Mouse (Mus musculus) kidney, embryonic 15.5 days (tissue): Measurements from ENCODE around the gene Fgfr2. TPM values are rescaled to one million over a fixed set of nuclear protein-coding genes. Genes with fewer than 3 reads are reported as not detected.

Source experiments
- ATAC-seq: fragments of 200-750 bp; cut with Nextera tagmentation; replicated peaks from 2 replicates; pipeline ENCODE4 v1.8.0; 2017; ENCODE audit warnings: moderate TSS enrichment; ENCODE audit not compliant: low FRiP score
- H3K27ac ChIP-seq: fragments of 300-500 bp; sonication (generic); 2 replicates; pipeline ENCODE4 v1.5.1; 2015; ENCODE audit warnings: mild to moderate bottlenecking, inconsistent platforms
- H3K27me3 ChIP-seq: fragments of 300-500 bp; sonication (generic); 2 replicates; pipeline ENCODE4 v1.6.1; 2015; ENCODE audit warnings: inconsistent platforms
- H3K36me3 ChIP-seq: fragments of 300-500 bp; sonication (generic); 2 replicates; pipeline ENCODE4 v1.6.1; 2015; ENCODE audit warnings: inconsistent platforms
- H3K4me1 ChIP-seq: fragments of 300-500 bp; sonication (generic); 2 replicates; pipeline ENCODE4 v1.6.1; 2015; ENCODE audit warnings: inconsistent platforms
- H3K4me2 ChIP-seq: fragments of 300-500 bp; sonication (generic); 2 replicates; pipeline ENCODE4 v1.6.1; 2015; ENCODE audit warnings: moderate library complexity, mild to moderate bottlenecking, inconsistent platforms
- H3K4me3 ChIP-seq: fragments of 300-500 bp; sonication (generic); replicated peaks from 2 replicates; pipeline ENCODE4 v1.5.1; 2015; ENCODE audit warnings: mild to moderate bottlenecking, inconsistent platforms
- H3K9ac ChIP-seq: fragments of 300-500 bp; sonication (generic); 2 replicates; pipeline ENCODE4 v1.6.1; 2015; ENCODE audit warnings: mild to moderate bottlenecking, inconsistent platforms
- H3K9me3 ChIP-seq: fragments of 300-500 bp; sonication (generic); replicated peaks from 2 replicates; pipeline ENCODE4 v1.6.1; 2016; ENCODE audit warnings: inconsistent platforms
- WGBS: fragments of 180-500 bp; shearing (Covaris S2); methylation state at CpG from one replicate; pipeline ENCODE4 v1.1.7; 2015; ENCODE audit warnings: mixed read lengths; 5-methylcytosine and 5-hydroxymethylcytosine counted together
- polyA plus RNA-seq: library from polyadenylated mRNA; unstranded; fragments of >200 nt; fragmentation: Nextera tagmentation; extraction: Ambion mirVana; gene quantifications from 2 replicates; pipeline ENCODE4 v1.2.1, GENCODE M21; 2015

Gene Fgfr2
- polyA plus RNA-seq, 1 experiment from 2014 or later, result 104 TPM

DNA sequence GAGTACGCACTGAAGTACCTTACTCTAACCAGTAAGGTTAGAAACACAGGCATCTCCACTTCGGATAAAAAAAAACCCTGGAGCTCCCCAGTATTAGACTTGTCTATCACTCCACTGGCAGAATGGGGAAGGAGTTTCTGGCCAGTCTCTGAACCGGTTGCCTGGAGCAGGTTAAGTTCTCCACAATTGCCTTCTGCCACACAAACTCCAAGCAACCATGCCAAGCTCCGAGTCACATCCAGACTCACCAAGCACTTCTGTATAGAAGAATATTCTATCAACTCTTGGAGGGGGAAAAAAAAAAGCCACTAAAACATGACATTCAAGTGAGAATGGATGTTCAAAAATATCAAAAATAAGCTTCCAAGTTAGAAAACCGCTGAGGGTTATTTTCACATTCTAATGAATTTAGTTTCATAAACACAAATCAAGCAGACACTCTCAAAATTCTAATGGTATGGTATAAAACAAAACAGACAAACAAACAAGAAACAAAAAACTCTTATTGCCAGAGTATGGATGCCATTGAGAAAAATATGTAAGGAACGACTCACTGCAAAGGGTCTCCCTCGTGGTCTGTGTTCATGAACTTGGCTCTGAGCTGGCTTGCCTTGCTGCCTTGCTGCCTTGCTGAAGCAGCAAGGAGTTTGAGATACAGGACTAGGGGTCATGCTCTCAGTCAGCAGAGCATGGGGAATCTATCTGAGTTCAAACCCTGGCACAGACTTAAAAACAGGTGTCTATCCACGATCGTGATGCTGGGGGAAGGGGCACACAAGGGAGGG is 28.2 kb downstream of the Fgfr2 start:
- 81% methylated on average over 9 of the region's 9 CpGs for WGBS
- H3K27me3 ChIP-seq, result no peaks in the 10 kb centered on the region
- no peak for ATAC-seq

DNA sequence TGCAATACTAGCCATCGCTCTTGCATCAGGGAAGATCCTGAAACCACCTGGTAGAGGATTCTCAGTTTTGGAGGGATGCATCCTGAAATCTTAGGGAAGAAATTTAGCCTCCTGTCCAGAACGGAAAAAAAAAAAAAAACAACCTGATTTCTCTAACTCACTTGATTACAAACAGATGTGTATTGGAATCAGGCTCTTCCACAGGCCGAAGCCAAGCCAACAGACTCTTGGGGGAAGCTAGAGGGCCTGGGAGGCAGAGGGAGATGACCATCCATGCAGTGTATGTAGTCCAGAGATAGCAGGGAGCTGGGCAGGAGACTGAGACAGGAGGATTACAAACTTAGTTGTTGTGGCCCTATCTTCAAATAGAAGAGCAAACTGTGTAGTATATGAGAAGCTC is 29.0 kb downstream of the Fgfr2 start:
- WGBS, result 73% methylated on average over 3 of the region's 3 CpGs
- no peaks in the 10 kb centered on the region for H3K9me3 ChIP-seq
- peaks cover 47% of the 10 kb centered on the region for H3K4me1 ChIP-seq
- no peak overlapping the region for H3K9ac ChIP-seq
- no peak overlapping the region for H3K4me3 ChIP-seq
- no peak for ATAC-seq
- H3K27me3 ChIP-seq, result no peaks in the 10 kb centered on the region
- H3K27ac ChIP-seq, result no peak overlapping the region
- no peak overlapping the region for H3K4me2 ChIP-seq
- peaks cover 10% of the 10 kb centered on the region; the same call in 1 of the 2 replicates for H3K36me3 ChIP-seq

More for the DNA sequence above, 28.2 kb downstream of the Fgfr2 start:
- Histone ChIP-seq H3K4me1 (peaks cover 49% of the 10 kb centered on the region), H3K9me3 (no peaks in the 10 kb centered on the region), H3K36me3 (peaks cover 10% of the 10 kb centered on the region; the same call in 1 of the 2 replicates), H3K27ac (no peak overlapping the region), H3K9ac (no peak overlapping the region), H3K4me2 (no peak overlapping the region), H3K4me3 (no peak overlapping the region)

DNA sequence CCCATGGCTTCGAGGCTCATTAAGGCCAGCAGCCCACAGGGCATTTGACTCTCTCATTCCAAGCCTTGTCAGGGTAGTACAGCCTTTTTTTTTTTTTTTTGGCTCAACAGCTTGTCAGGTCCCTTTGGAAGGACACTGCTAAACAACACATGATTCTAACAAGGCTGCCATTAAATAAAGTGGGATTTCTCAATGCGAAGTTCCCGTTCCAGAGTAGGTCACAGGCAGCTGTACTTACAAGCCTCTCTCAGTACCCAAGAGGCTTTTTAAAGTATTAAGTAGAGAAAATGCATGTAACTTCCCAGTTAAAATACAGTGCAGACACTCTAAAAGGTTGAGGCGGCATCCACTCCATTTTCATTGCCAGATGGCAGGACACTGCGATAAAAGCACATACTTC is 29.4 kb downstream of the Fgfr2 start:
- Histone ChIP-seq H3K27ac (no peak overlapping the region), H3K4me1 (peaks cover 47% of the 10 kb centered on the region), H3K27me3 (no peaks in the 10 kb centered on the region), H3K4me2 (no peak overlapping the region), H3K4me3 (no peak overlapping the region), H3K36me3 (peaks cover 10% of the 10 kb centered on the region; the same call in 1 of the 2 replicates), H3K9me3 (no peaks in the 10 kb centered on the region), H3K9ac (no peak overlapping the region)
- WGBS, result 87% methylated on average over 5 of the region's 5 CpGs
- ATAC-seq, result no peak

DNA sequence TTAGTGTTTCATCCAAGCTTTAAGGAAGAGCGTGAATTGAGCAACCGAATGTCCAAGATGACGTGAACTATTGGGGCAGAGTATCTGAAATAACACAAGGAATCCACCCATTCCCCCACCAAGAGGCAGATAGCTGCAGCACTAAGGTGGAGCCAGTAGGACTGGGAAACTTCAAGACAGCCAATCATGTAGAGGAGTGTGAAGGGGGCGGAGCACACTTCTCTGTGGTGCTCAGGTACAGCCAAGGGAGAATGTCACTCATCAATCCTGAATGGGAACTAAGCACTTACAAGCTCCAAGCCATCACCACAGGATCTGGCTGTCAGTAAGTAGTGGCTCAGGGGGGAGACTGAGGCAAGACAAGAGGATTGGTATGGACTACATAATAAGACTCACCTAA is 32.5 kb downstream of the Fgfr2 start:
- Histone ChIP-seq H3K36me3 (0 out of 2 replicates have a peak, but pooled peaks cover under 1% of the 10 kb centered on the region), H3K4me2 (no peak overlapping the region), H3K27ac (no peak overlapping the region), H3K9me3 (no peaks in the 10 kb centered on the region), H3K9ac (no peak overlapping the region), H3K27me3 (no peaks in the 10 kb centered on the region), H3K4me3 (no peak overlapping the region), H3K4me1 (peaks cover 30% of the 10 kb centered on the region)
- no peak; the same call in 1 of the 2 replicates for ATAC-seq
- 94% methylated on average over 4 of the region's 4 CpGs for WGBS

DNA sequence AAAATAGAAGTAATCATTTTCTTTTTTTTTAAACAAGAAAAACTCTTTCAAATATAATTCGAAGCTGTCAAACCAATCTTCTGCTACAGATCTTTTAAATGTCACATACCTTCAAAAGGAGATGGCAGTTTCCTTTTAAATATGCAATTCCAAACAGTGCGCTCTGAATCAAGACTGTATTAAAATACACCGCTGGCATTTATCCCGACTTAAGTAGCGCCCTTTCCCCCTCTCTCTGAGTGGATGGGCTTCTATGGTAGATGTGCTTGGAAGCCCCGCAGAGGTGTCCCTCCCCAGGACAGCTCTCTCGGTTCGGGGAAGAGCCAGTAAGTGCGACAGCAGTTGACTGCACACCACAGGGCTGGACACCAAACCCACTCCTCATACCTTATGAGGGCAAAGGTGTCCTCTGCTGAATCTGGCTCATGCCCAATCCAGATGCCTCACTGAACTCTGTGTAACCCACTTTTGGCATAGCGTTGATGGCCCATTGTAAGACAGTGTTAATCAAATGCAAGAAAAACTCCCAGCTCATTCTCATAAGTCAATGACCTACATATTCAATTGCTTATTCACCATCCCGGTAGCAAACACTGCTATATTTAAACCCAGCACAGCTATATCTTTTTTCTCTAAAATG is 33.4 kb downstream of the Fgfr2 start:
- Histone ChIP-seq H3K36me3 (no peaks in the 10 kb centered on the region), H3K9ac (no peak overlapping the region), H3K4me3 (no peak overlapping the region), H3K4me1 (peaks cover 28% of the 10 kb centered on the region), H3K27me3 (no peaks in the 10 kb centered on the region), H3K4me2 (no peak overlapping the region), H3K27ac (no peak overlapping the region; the same call in 1 of the 2 replicates), H3K9me3 (no peaks in the 10 kb centered on the region)
- WGBS, result 84% methylated on average over 11 of the region's 11 CpGs
- no peak for ATAC-seq

DNA sequence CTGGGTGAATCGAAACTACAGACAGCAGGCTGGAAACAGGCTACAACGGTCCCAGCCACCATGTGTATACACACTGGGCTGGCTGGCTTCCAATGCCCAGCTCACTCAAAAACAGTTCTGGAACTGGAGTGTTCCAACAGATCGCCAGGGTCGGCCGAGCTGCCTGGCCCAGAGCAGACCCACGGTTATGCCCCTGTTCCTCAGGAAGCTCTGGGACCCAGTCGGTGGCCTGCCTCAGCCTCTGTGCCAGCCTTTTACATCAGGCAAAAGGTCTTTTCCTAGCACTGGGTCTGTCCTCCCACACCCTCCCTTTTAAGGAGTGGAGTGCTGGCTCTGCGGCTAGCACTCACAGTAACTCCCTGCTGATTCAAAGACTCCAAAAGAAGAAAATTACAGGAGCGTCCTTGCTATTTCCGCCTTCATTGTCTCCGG is 34.3 kb downstream of the Fgfr2 start:
- ATAC-seq, result no peak; the same call in 1 of the 2 replicates
- H3K4me3 ChIP-seq, result no peak overlapping the region
- peaks cover 28% of the 10 kb centered on the region for H3K4me1 ChIP-seq
- H3K36me3 ChIP-seq, result peaks cover under 1% of the 10 kb centered on the region; the same call in 1 of the 2 replicates
- H3K9me3 ChIP-seq, result no peaks in the 10 kb centered on the region
- no peaks in the 10 kb centered on the region for H3K27me3 ChIP-seq
- no peak overlapping the region for H3K4me2 ChIP-seq
- peak overlapping the region; percentile 66 for H3K27ac ChIP-seq
- 49% methylated on average over 11 of the region's 11 CpGs for WGBS
- H3K9ac ChIP-seq, result no peak overlapping the region

DNA sequence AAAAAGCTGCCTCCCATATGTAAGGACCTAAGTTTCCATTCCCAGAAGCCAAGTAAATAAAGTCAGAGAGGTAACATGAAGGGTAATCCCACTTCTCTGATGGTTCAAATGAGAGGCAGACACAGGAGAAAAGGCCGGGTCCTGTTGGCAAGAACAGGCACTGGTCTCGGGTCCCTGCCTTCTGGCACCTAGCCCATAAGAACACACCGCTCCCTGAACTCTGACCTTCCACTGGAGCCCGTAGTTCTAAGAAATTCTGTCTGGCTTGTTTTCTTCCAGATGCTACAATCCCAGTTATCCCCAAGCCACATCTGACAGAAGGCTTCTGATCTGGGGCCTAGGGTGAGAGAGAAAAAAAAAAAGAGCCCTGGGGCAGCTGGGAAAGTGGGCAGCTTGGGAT is 34.7 kb downstream of the Fgfr2 start:
- ATAC-seq, result no peak
- H3K27ac ChIP-seq, result peak overlapping the region; percentile 66
- WGBS, result 61% methylated on average over 4 of the region's 4 CpGs
- H3K9ac ChIP-seq, result no peak overlapping the region
- no peak overlapping the region for H3K4me3 ChIP-seq
- H3K27me3 ChIP-seq, result no peaks in the 10 kb centered on the region
- peaks cover 4% of the 10 kb centered on the region; the same call in 1 of the 2 replicates for H3K36me3 ChIP-seq
- no peak overlapping the region for H3K4me2 ChIP-seq
- peaks cover 28% of the 10 kb centered on the region for H3K4me1 ChIP-seq
- H3K9me3 ChIP-seq, result no peaks in the 10 kb centered on the region

DNA sequence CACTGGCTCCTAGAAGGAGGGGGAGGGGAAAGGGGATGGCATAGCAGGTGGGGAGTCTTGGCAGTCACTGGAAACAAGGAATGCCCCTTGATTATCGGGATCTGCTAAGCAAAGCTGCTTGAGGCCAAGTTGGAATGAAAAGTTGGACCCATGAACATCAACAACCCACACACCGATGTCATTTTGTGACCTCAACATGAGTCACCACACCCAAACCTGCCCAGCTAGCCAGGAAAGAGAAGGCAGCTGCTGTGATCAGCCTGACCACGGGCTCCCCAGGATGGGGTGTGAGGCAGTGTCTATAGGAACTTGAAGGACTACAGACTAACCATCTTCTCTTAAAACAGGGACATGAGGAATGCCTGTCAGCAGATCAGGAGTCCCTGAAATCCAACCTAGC is 37.7 kb downstream of the Fgfr2 start:
- H3K9ac ChIP-seq, result no peak overlapping the region
- WGBS, result 77% methylated on average over 3 of the region's 3 CpGs
- no peaks in the 10 kb centered on the region for H3K9me3 ChIP-seq

DNA sequence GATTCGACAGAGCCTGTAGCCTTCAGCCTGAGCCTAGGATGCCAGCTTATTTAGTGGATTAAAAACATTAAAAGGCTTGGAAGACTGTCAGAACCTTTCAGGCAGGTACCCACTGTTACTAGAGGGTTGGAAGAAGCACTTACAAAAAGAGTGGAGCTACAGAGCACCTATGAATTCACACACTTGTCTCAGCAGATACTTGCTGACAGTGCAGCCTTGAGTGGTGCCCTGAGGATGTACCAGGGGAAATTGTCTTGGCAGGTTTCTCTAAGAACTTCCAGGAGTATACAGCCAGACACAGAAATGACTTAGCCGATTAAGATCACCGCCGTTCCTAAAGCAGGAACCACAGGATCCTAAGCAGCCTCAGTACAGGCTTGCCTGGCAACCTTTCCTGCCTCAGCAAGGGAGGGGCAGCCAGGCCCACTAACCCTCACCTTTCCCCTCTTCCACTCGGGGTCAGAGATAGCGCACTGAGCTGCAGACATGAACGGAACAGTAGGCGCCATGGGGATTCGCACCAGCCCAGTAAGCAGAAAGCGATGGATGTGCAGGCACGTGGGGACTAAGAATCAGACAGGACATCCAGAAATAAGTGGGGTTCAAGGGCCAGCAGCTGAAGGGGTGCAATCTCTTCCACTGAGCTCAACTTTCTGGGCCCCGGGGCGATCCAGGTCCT is 39.1 kb downstream of the Fgfr2 start:
- H3K27ac ChIP-seq, result no peak overlapping the region
- H3K9me3 ChIP-seq, result no peaks in the 10 kb centered on the region
- peaks cover 27% of the 10 kb centered on the region for H3K36me3 ChIP-seq
- WGBS, result 86% methylated on average over 13 of the region's 13 CpGs
- H3K9ac ChIP-seq, result no peak overlapping the region
- H3K4me1 ChIP-seq, result peaks cover 10% of the 10 kb centered on the region
- ATAC-seq, result no peak
- H3K4me3 ChIP-seq, result no peak overlapping the region
- H3K27me3 ChIP-seq, result no peaks in the 10 kb centered on the region
- no peak overlapping the region for H3K4me2 ChIP-seq

More for the DNA sequence above, 37.7 kb downstream of the Fgfr2 start:
- no peak overlapping the region for H3K4me3 ChIP-seq
- peaks cover 17% of the 10 kb centered on the region for H3K4me1 ChIP-seq
- ATAC-seq, result no peak
- H3K27me3 ChIP-seq, result no peaks in the 10 kb centered on the region
- no peak overlapping the region for H3K4me2 ChIP-seq
- peaks cover 19% of the 10 kb centered on the region for H3K36me3 ChIP-seq
- H3K27ac ChIP-seq, result no peak overlapping the region

DNA sequence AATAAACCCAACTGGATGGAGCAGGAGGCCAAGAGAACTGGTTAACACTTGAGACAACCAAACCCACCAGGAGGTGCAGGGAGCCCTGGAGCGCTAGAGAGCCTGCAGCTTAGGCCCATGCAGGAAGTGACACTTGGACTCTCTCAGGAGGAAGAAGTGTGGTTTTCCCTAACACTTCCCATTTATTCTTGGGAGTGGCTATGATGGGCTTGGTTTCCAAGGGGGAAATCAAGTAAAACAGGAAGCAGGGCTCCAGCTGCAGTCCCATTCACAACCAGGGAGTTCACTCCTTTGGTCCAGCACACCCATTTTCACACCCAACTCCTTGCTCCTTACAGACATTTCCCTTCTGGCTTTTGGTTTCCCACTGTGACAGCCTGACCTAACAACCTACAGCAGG is 44.2 kb downstream of the Fgfr2 start:
- Histone ChIP-seq H3K36me3 (peaks cover 61% of the 10 kb centered on the region), H3K4me2 (no peak overlapping the region), H3K27ac (no peak overlapping the region), H3K9ac (no peak overlapping the region), H3K4me1 (peaks cover 18% of the 10 kb centered on the region), H3K27me3 (no peaks in the 10 kb centered on the region), H3K4me3 (no peak overlapping the region), H3K9me3 (no peaks in the 10 kb centered on the region)
- 77% methylated on average over 1 of the region's 1 CpGs for WGBS
- ATAC-seq, result no peak

DNA sequence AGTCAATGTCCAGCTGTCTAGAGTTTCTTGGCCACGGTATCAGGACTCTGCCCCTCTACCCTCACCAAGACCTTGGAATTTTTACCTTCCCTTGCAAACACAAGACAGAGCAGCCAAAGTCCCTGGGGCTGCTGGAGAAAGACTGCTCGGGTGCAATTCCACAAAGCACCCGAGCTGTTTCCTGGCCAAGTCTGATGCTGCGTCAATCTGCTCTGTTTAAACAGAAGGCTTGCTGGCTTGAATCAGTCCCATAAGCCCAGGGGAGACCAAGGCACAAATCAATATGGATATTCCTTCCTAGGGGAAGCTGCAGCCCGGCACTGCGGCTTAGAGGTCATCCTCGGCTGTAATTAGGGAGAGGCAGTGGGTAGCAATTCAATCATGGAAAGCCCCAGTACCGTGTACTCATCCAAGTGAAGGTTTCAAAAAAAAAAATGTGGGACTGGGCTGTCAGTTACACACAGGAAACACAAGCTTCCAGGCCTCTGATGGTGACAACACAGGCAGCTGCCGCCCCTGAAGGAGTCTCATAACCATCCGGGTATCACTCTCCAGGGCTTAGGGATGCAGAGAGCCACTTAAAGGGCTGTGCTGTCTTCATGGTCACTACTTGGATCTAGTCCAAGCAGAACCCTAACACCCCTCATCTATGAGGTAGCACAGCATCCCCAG is 48.6 kb downstream of the Fgfr2 start:
- Histone ChIP-seq H3K4me1 (peaks cover 57% of the 10 kb centered on the region), H3K27me3 (no peaks in the 10 kb centered on the region), H3K9ac (no peak overlapping the region), H3K4me2 (no peak overlapping the region), H3K36me3 (peaks cover 49% of the 10 kb centered on the region), H3K27ac (no peak overlapping the region), H3K4me3 (no peak overlapping the region), H3K9me3 (no peaks in the 10 kb centered on the region)
- 74% methylated on average over 10 of the region's 10 CpGs for WGBS
- no peak for ATAC-seq
